Comparison of ENCODE assay signal across 13 mouse cellular contexts in genomic region chr17:5261131-5261651, GRCm38 (mm10).
DNase-seq lines count a peak whose midpoint lies in the region; ATAC-seq and TF ChIP-seq lines count a peak whose summit lies in the region.
"Had no signal": no experiment of that assay in that cellular context is flagged by ENCODE, and none has a peak within 500 bp of the region (broad histone marks: within the 10 kb centered on the region; RNA-seq: fewer than 3 reads in every experiment).

No protein-coding gene starts in this region.

- no peak for TF ChIP-seq CTCF in lung, postnatal 0 days (IDR thresholded peaks at IDR 0.05)

- peaks cover 7% of the 10 kb centered on the region; the same call in 1 of the 2 replicates for H3K4me1 ChIP-seq in lung, postnatal 0 days (ENCODE audit: insufficient read depth, low read depth, low read length)
- peaks cover 17% of the 10 kb centered on the region; the same call in 1 of the 2 replicates for H3K4me1 ChIP-seq in heart, embryonic 10.5 days

- H3K9me3 ChIP-seq in lung, postnatal 0 days (ENCODE audit: low read length), result no peaks in the 10 kb centered on the region
- no peaks in the 10 kb centered on the region for H3K9me3 ChIP-seq in heart, embryonic 10.5 days
- H3K9me3 ChIP-seq: embryonic facial prominence, embryonic 15.5 days; hindbrain, embryonic 10.5 days; limb, embryonic 13.5 days; midbrain, embryonic 10.5 days had no signal

- DNase-seq in kidney, adult 9 months, result peak; percentile 41
- no peak for DNase-seq in kidney, postnatal 10 days
- DNase-seq in lung, postnatal 0 days (ENCODE audit: low spot score), result peak; percentile 62
- DNase-seq in lung, postnatal 4 days, result no peak
- peak; percentile 48 to 73 for DNase-seq in left cerebral cortex, postnatal 14 days (ENCODE audit: low spot score in 2 of 2)
- peak; percentile 80 for DNase-seq in telencephalon, adult 2 months (ENCODE audit: low read depth, low spot score)
- DNase-seq in heart, embryonic 10.5 days (ENCODE audit: low spot score), result no peak
- DNase-seq: kidney, adult 11 months had no signal

- 0 out of 2 replicates have a peak overlapping the region, but pooled peaks have one; percentile 3 for H3K4me2 ChIP-seq in lung, postnatal 0 days (replicated peaks; ENCODE audit: low read depth, low read length)
- H3K4me2 ChIP-seq: embryonic facial prominence, embryonic 15.5 days; limb, embryonic 13.5 days had no signal

- peak; percentile 82 for ATAC-seq in lung, postnatal 0 days

- H3K4me3 ChIP-seq in lung, postnatal 0 days (ENCODE audit: low read depth, low read length), result no peak overlapping the region
- no peak overlapping the region for H3K4me3 ChIP-seq in heart, embryonic 10.5 days
- H3K4me3 ChIP-seq: embryonic facial prominence, embryonic 15.5 days; hindbrain, embryonic 10.5 days; limb, embryonic 13.5 days; midbrain, embryonic 10.5 days; myocyte had no signal

- no peak overlapping the region for H3K27ac ChIP-seq in lung, postnatal 0 days (ENCODE audit: low read length)
- no peak overlapping the region for H3K27ac ChIP-seq in heart, embryonic 10.5 days
- H3K27ac ChIP-seq: embryonic facial prominence, embryonic 15.5 days; hindbrain, embryonic 10.5 days; limb, embryonic 13.5 days; midbrain, embryonic 10.5 days had no signal

- WGBS in lung, postnatal 0 days, result 54% methylated on average over 8 of the region's 8 CpGs
- 83% methylated on average over 8 of the region's 8 CpGs for WGBS in heart, embryonic 10.5 days

- H3K9ac ChIP-seq in lung, postnatal 0 days (replicated peaks; ENCODE audit: low read depth), result no peak overlapping the region
- H3K9ac ChIP-seq: embryonic facial prominence, embryonic 15.5 days; limb, embryonic 13.5 days had no signal

- H3K27me3 ChIP-seq in lung, postnatal 0 days (replicated peaks; ENCODE audit: insufficient read depth, low read length), result no peaks in the 10 kb centered on the region
- H3K27me3 ChIP-seq in heart, embryonic 10.5 days (ENCODE audit: insufficient read depth, poor library complexity, severe bottlenecking), result no peaks in the 10 kb centered on the region
- H3K27me3 ChIP-seq: embryonic facial prominence, embryonic 15.5 days; limb, embryonic 13.5 days had no signal

- intact Hi-C loops in left cerebral cortex, postnatal 14 days (cut with DNase I), result no loop called here

- H3K36me3 ChIP-seq in lung, postnatal 0 days (ENCODE audit: insufficient read depth, low read length), result peaks cover 3% of the 10 kb centered on the region; the same call in 1 of the 2 replicates
- peaks cover 6% of the 10 kb centered on the region for H3K36me3 ChIP-seq in heart, embryonic 10.5 days

- TF ChIP-seq EP300 in lung, postnatal 0 days (IDR thresholded peaks at IDR 0.05), result 0 out of 2 replicates have a peak, but pooled peaks have one; percentile 15

Comparison
In these comparisons a context has a peak if more than half of its experiments do, and no peak if none do; other contexts are left out.
1. DNase-seq: peak in kidney, adult 9 months (single experiment), lung, postnatal 0 days (single experiment), left cerebral cortex, postnatal 14 days (2 of 2) and telencephalon, adult 2 months (single experiment); none in kidney, postnatal 10 days (single experiment), lung, postnatal 4 days (0 of 2) and heart, embryonic 10.5 days (single experiment).